Mouse (Mus musculus) adrenal gland, postnatal 25 days (tissue): Measurements from ENCODE around the gene Gmnn. TPM values are rescaled to one million over a fixed set of nuclear protein-coding genes. Genes with fewer than 3 reads are reported as not detected.

Experiments used
- DNase-seq: peaks from one replicate; pipeline ENCODE4 v3.0.0; 2021; ENCODE audit warnings: mixed read lengths
- total RNA-seq: library from RNA; stranded (reverse); gene quantifications from 2 replicates; pipeline ENCODE4 v1.2.3, GENCODE M21; 2021

Gene Gmnn
- total RNA-seq, 1 experiment from 2014 or later, result 14.5 TPM

DNA sequence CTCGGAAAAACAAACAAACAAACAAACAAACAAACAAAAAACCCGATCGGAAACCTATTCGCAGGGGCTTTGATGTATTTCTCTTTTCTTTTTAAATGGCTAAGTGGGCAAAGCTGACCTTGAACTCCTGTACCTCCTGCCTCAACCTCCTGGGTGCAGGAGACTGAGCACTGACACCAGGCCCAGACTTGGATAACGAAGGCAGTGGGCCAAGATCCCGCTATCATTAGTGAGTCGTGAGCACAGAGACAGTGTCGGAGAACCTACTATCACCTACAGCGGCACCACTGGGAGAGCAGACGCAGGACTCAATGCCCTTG is 680 bp downstream of the Gmnn start:
- no peak for DNase-seq

DNA sequence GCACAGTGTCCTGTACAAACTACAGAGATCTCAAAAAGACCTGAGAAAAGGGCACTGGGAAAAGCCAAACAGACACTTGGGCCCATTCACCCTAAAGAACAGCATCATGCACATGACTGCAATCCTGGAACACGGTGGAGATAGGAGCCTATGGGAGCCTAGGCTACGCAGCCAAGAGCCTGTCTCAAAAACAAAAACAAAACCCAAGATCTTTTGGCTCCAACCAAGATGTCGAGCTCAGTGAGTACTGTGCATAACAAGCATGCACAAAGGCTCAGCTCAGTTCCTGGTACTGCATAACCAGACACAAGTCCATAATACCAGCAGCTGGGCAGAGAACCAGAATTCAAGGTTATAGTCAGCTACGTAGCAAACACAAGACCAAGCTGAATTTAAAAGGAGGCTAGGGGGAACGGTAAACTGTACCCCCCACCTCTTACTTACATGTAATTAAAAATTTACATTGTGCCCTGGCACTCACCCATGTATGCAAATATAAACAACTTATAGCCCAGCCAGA is 1.3 kb downstream of the Gmnn start:
- DNase-seq, result no peak

DNA sequence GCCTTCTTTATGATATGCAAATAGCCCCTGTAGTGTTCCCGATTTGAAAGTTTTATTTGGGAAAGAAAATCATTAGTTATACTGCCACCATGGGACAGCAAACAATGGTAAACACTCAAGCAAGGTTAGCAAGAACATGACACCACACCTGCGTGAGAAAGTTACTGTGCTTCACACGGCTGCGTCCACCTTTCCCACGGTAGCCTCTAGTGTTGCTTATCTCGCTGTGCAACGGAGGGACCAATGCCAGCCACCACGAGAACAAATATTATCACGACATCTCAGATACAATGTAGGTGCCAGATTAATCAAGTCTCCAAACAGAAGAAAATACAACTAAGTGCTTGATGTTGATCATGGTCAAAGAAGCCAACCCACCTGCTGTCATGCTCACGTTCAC is 2.3 kb downstream of the Gmnn start:
- DNase-seq, result no peak

DNA sequence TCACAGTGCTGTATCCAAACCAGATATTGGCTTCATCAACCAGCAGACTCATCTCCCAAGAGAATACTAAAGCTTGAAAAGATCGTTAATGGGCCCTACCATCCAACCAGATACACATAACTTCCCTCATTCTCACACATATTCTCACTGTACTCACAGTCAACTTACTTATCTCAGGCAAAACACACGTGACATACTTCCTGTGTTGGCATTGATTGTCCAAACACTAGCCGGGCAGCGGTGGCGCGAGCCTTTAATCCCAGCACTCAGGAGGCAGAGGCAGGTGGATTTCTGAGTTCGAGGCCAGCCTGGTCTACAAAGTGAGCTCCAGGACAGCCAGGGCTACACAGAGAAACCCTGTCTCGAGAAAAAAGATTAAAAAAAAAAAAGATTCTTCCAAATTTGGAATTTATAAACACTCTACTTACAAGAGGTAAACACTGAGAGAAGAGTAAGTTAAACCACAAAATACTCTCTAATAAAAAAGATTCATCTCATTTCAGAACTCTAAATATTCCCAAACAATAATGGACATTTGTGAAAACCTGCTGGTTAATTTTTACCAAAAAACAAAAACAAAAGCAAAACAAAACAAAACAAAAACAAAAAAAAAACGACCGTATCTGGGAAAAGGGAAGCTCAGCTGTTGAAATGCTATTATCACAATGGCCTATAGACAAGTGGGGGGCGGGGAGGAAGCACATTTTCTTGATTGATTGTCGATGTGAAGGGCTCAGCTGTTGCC is 3.7 kb downstream of the Gmnn start:
- no peak for DNase-seq

GRCm38 (mm10) chr13:24756756-24757155 is 5.0 kb downstream of the Gmnn start:
- no peak for DNase-seq

- no peak for DNase-seq
Measured at GRCm38 (mm10) chr13:24751396-24751795, 10.3 kb downstream of the Gmnn start.

GRCm38 (mm10) chr13:24750807-24751206 is 10.9 kb downstream of the Gmnn start:
- no peak for DNase-seq

- DNase-seq, result no peak
Measured at GRCm38 (mm10) chr13:24747823-24748222, 13.9 kb downstream of the Gmnn start.

DNA sequence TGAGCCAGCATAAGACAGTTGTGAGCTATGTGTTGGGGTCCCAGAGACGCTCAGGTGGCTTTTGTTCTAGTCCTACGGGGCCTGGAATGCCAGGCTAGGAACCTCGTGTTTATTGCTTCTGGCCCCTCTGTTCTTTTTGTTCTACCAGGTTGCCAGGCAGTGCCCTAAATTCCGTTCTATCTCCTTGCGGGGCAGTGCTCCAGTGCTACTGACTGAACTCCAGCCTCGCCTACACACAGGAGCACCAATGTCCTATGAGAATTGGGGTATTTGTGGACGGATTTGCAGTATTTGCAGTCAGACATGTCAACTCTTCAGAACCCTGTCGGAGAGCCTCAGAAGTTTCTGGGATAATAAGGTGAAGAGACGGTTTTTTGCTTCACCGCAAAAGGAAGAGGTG is 20.7 kb downstream of the Gmnn start, which contains the start of gene Armh2:
Gene Armh2, plus strand, starts transcription at position 205 of the 400 bp plus-strand sequence.
- DNase-seq, result no peak

DNA sequence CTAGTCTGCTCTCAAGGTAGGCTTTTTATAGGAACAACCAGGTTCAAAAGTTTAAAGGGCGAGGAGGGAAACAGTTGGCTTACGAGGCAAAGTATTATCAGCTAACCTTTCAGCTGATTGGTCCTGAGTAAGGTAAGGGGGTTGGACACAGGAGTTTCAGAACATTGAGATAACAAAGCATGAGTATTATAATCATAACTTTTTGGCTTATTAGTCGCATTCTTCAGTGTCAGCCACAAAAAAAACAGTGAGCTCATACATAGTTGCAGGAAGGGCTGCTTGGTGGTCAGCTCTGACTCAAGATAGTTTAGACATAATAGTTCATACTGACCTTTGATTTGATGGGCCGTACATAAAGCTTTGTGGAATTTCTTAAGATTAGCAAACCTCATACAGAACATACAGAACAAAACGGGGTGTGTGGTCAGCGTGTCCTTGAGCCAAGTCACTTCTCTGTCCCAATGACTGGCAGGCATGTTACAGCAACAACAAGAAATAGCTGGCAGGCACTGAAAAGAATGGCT is 26.1 kb downstream of the Gmnn start:
- DNase-seq, result no peak

GRCm38 (mm10) chr13:24734502-24734901 is 27.2 kb downstream of the Gmnn start:
- no peak for DNase-seq

DNA sequence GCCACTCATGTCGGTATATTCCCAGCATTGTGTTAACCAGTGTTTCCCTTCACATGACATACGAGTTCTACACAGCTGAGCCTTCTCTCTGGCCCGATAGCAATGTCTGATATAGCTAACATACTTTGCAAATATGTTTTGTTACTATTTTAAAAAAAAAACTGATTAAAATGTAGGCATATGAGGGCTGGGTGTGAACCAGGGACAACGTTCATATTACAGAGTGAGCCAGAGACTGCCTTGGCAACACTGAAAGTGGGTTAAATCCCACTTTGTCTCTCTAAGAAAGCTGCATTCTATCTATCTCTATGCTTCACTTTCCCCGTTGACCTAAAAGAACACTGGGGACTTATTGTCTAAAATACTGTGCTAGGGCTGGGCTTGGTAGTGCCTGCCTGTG is 32.6 kb downstream of the Gmnn start:
- no peak for DNase-seq

DNA sequence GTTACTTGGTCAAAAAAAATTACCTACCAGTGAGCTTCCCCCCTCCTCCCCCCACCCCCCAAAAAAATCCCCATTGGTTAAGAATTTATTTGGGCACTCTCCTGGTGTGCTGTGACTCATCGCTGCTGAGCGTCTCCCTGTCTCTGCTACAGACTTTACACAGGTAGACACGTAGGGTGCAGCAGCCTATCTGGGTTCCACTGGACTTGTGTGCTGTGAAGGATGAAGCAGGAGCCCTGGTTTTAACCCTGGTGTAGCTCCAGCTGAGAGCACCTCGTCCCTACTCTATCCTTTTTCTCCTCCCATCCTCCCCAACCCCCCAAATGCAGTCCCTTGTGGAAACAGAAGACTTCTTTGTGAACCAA is 37.3 kb downstream of the Gmnn start:
- no peak for DNase-seq

DNA sequence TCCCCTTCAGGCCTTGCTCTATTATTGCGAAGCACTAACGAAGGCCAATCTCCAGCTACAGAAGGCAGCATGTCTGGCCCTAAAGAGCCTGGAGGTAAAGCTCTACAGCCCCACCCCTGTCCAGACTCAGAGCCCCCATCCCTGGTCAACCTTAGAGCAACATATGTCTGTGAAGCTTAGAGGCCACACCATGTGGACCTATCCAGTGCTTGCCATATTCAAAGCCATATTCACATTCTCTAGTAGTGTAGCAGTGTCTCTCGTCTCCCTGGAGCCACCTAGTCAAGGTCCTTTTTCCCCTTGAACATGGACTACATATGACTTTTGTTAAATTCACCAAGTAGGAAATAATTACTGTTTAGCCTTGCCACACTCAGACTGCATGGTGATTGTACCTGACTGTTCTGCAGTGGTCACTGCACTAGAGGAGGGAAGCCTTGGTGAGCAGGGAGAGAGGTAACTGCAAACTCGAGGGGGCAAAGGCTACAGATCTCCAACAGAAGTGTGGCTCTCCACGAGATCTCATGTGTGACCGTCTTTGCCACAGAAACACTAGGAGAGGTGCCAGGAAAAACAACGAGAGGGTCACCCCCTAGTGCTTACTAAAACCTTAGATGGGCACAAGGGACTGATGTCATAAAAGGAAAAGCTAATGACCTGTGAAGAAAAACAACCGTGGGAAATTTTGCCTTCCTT is 37.9 kb downstream of the Gmnn start:
- no peak for DNase-seq

- peak; percentile 54 for DNase-seq
Measured at GRCm38 (mm10) chr13:24721502-24721901, 40.2 kb downstream of the Gmnn start.

GRCm38 (mm10) chr13:24717677-24718076 is 44.0 kb downstream of the Gmnn start:
- DNase-seq, result no peak

GRCm38 (mm10) chr13:24716441-24716840 is 45.3 kb downstream of the Gmnn start:
- no peak for DNase-seq

DNA sequence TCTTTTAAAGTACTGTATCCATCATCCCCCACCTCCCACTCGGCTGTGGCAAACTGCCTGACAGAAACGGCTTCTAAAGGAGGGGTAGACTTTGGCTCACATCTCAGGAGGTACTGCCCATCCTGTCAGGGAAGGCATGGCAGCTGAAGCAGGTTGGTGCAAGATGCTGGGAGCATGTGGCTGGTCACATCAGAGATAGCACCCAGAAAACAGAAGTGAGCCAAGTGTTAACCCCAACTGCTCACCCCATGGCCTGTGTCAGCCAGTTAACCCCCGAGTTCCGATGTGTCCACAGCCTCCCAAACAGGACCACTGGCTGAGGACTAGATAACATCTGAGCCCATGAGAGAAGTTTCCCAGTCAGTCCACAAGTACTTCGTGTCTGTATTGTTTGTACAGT is 46.1 kb downstream of the Gmnn start:
- DNase-seq, result no peak

DNA sequence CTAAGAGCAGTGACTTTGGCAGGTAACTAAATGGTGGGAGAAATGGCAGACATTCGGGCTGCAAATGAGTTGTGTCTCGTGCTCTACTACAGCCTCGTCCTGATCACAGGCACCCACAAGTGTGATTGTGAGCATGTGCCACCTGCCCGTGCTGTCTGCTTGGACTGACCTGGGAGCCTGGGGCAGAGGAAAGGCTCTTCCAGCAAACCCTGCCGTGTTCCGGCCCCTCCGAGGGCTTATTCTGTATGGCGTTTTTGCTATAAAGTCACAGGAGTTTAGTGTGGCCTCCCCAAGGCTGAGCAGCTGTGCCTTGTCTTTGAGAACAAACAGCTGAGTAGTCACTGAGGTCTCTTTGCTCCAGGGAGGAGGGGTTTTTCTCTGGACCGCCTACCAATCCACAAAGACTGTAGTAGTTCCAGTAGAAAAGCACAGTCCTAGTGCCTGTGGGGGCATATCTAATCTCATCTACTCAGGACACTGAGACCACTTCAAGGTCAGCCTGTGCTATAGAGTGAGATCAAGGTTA is 47.3 kb downstream of the Gmnn start:
- no peak for DNase-seq

DNA sequence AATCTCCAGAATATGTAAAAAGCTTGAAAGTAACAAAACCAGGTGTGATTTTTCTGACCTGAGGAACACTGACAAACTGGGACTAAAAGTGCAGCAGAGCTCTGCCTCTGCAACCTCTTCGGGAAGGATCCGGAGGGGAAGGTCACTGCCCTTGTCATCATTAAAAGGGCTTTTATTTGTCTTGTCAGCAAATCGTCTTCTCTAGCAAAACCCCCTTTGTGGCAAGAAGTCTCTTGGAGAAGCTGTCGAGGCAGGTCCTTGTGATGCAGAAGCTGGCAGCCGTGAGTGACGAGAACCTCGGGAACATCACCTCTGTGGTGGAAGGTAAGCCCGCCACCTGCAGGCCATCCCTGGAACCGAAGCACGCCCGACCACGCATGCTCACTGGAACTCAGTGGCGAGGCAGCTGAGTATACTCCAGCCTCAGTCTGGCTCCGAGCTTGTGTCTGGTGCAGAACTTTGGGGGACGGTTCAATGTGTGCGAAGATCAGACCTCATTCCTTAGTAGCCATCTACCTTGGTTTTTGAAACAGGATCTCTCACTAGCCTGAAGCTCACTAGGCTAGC is 48.2 kb downstream of the Gmnn start:
- DNase-seq, result peak; percentile 90

DNA sequence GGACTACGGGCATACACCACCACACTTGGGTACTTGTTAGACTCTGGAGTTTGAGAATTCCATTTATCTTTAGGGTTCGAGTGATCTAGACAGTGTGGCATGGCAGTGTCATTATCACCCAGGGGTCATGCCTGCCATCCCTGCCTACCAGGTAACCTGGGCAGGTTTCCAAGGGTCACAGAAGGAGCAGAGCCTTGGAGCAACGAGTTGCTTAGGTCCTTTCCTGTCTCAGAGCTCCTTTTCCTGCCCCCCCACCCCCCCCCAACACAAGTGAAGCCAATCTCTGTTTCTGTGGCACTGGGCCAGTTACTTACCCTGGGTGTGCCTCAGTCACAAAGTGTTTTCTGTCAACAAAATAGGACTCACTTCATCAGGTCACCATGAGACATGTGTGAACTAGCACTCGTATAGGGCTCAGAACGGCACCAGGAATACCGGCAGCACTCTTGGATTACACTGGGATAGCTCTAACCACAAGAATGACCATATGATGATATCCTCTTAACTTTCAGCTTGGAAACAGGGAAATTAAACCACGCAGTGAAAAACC is 49.1 kb downstream of the Gmnn start:
- DNase-seq, result no peak

GRCm38 (mm10) chr13:24710968-24711367 is 50.8 kb downstream of the Gmnn start:
- DNase-seq, result no peak
